Mouse (Mus musculus) midbrain, embryonic 15.5 days (tissue): ENCODE measurements around the gene Cd300e. TPM values are rescaled to one million over a fixed set of nuclear protein-coding genes. Genes with fewer than 3 reads are reported as not detected.
A peak's percentile ranks its signal among the peaks of the same experiment; 100 is the strongest.

Experiments
- ATAC-seq: fragments of 200-750 bp; cut with Nextera tagmentation; replicated peaks from 2 replicates; pipeline ENCODE4 v1.8.0; 2017; ENCODE audit warnings: moderate TSS enrichment
- H3K27ac ChIP-seq: fragments of 300-500 bp; sonication (generic); 2 replicates; pipeline ENCODE4 v1.5.1; 2015; ENCODE audit warnings: mild to moderate bottlenecking, inconsistent platforms
- H3K27me3 ChIP-seq: fragments of 300-500 bp; sonication (generic); replicated peaks from 2 replicates; pipeline ENCODE4 v1.6.1; 2015; ENCODE audit warnings: inconsistent platforms
- H3K36me3 ChIP-seq: fragments of 300-500 bp; sonication (generic); replicated peaks from 2 replicates; pipeline ENCODE4 v1.6.1; 2015; ENCODE audit warnings: inconsistent platforms
- H3K4me1 ChIP-seq: fragments of 300-500 bp; sonication (generic); 2 replicates; pipeline ENCODE4 v1.6.1; 2015; ENCODE audit warnings: inconsistent platforms
- H3K4me2 ChIP-seq: fragments of 300-500 bp; sonication (generic); 2 replicates; pipeline ENCODE4 v1.6.1; 2015; ENCODE audit warnings: inconsistent platforms, mild to moderate bottlenecking, moderate library complexity
- H3K4me3 ChIP-seq: fragments of 300-500 bp; sonication (generic); 2 replicates; pipeline ENCODE4 v1.5.1; 2015; ENCODE audit warnings: mild to moderate bottlenecking, inconsistent platforms
- H3K9ac ChIP-seq: fragments of 300-500 bp; sonication (generic); 2 replicates; pipeline ENCODE4 v1.6.1; 2015; ENCODE audit warnings: mild to moderate bottlenecking, inconsistent platforms
- H3K9me3 ChIP-seq: fragments of 300-500 bp; sonication (generic); 2 replicates; pipeline ENCODE4 v1.6.1; 2016; ENCODE audit warnings: inconsistent platforms
- WGBS: fragments of 180-500 bp; shearing (Covaris S2); methylation state at CpG from one replicate; pipeline ENCODE4 v1.1.7; 2015; ENCODE audit warnings: mixed read lengths; 5-methylcytosine and 5-hydroxymethylcytosine counted together
- polyA plus RNA-seq: library from polyadenylated mRNA; unstranded; fragments of >200 nt; fragmentation: Nextera tagmentation; extraction: Ambion mirVana; gene quantifications from 2 replicates; pipeline ENCODE4 v1.2.1, GENCODE M21; 2015

Gene Cd300e
- polyA plus RNA-seq, 1 experiment from 2014 or later = not detected

DNA sequence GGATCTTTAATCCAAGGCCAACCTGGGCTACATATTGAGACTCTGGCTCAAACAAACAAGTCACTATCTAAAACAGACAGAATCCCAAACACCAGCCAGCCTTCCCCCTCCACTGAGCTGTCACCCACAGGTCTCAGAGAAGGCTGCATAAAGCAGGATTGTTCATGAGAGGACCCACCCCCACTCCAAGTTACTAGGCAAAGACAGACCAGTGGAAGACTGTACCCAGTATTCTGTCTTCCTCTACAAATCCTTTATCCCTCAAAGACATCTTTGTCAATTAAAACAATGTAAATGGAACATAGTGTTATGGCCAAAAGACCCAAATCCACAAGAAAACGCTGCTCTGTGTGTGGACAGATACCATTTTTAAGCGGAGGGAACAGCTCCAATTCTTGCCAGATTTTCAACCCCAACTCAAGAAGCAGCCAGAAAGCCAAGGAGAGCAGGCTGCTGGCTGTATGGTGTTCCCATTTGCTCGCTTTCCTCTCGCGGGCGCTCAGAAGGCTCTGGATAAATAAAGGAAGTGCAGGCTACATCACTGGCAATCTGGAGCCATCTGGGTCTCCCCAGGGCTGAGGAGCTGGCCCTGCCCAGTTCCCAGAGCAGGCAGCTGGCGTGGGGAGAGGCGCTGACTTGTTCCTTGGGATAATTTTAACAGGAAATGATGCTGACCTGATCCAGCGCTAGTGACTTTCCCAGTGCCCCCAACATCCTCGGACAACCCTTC is 36.4 kb upstream of the Cd300e start:
- H3K9me3 ChIP-seq = no peaks in the 10 kb centered on the region
- H3K4me2 ChIP-seq = no peak overlapping the region

DNA sequence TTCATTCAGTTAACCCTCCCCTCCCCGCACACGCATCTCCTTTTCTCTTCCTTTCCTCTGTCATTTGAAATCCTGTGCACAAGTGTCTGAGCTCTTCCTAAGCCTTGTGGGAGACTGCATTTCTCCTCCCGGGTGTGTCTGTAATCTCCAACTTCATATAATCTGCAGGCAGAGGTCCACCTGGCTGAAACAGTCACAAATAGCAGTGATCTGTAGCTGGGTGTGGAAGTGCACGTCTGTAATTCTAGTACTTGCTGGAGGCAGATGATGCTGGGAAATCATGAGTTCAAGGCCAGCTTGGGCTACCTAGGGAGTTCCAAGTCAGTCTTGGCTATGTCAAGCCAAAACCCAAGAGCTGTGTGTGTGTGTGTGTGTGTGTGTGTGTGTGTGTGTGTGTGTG is 30.2 kb upstream of the Cd300e start:
- Histone ChIP-seq H3K36me3 (no peaks in the 10 kb centered on the region), H3K9me3 (no peaks in the 10 kb centered on the region), H3K27me3 (peaks cover 25% of the 10 kb centered on the region), H3K4me1 (peaks cover 11% of the 10 kb centered on the region), H3K27ac (no peak overlapping the region), H3K4me3 (no peak overlapping the region), H3K9ac (no peak overlapping the region), H3K4me2 (peak overlapping the region; percentile 61)
- 11% methylated on average over 4 of the region's 4 CpGs for WGBS
- no peak for ATAC-seq

More for the DNA sequence above, 36.4 kb upstream of the Cd300e start:
- WGBS = 63% methylated on average over 10 of the region's 10 CpGs
- Histone ChIP-seq H3K36me3 (no peaks in the 10 kb centered on the region), H3K27ac (no peak overlapping the region), H3K4me1 (no peaks in the 10 kb centered on the region), H3K27me3 (no peaks in the 10 kb centered on the region), H3K9ac (no peak overlapping the region), H3K4me3 (no peak overlapping the region)
- no peak for ATAC-seq

DNA sequence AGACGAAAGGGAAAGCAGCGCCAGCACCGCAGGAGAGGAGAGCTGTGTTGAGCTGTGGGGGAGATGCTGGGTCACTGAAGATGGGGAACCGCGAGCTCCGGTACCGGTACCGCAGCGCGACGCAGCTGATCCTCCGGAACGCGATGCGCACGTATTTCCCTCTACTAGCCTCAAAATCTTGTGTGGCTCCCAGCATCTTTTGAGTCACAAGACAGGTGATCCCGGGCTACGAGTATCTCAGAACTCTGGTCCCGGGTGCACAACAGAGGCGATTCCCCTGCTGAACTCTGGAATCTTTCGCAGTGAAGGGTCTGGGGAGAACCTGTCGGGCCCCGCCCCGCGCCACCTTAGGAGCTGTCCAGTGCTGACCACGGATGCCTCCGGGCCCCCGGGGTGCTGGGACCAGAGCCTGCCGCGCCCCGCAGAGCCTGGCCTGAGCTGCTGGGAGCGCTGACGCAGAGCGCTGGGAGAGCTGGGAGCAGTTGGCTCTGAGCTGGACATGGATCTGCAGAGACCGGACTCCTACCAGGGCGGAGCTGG is 29.5 kb upstream of the Cd300e start, which contains the start of gene Rab37:
Gene Rab37, plus strand, starts transcription at position 70 of the 540 bp plus-strand sequence.
- Histone ChIP-seq H3K9me3 (no peaks in the 10 kb centered on the region), H3K27me3 (peaks cover 25% of the 10 kb centered on the region), H3K4me3 (peak within 1 kb of the TSS; percentile 32), H3K4me2 (peak within 1 kb of the TSS; percentile 61), H3K4me1 (peaks cover 11% of the 10 kb centered on the region), H3K27ac (no peak within 1 kb of the TSS), H3K9ac (peak within 1 kb of the TSS; percentile 27; the same call in 1 of the 2 replicates), H3K36me3 (no peaks in the 10 kb centered on the region)
- ATAC-seq = no peak
- under 1% methylated on average over 36 of the region's 36 CpGs for WGBS

DNA sequence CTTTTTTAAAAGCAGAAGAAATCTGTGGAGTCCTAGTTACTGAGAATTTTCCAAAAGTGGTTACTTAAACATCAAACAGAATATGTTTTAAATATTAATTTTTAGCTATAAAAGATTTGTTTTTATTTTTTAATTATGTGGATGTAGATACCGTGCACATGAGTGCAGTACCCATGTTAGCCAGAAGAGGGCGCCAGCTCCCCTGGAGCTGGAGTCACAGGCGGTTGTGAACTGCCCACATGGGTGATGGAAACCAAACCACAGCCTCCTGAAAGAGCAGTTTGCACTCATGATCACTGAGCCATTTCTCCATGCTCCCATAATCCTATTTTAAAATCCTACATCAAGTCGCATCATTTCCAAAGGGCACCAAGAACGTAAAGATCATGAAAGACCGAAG is 27.9 kb upstream of the Cd300e start:
- Histone ChIP-seq H3K27me3 (peaks cover 25% of the 10 kb centered on the region), H3K9me3 (no peaks in the 10 kb centered on the region), H3K9ac (no peak overlapping the region), H3K27ac (no peak overlapping the region), H3K4me2 (no peak overlapping the region), H3K36me3 (no peaks in the 10 kb centered on the region), H3K4me1 (peaks cover 13% of the 10 kb centered on the region), H3K4me3 (no peak overlapping the region)
- WGBS = 61% methylated on average over 6 of the region's 6 CpGs
- ATAC-seq = no peak

DNA sequence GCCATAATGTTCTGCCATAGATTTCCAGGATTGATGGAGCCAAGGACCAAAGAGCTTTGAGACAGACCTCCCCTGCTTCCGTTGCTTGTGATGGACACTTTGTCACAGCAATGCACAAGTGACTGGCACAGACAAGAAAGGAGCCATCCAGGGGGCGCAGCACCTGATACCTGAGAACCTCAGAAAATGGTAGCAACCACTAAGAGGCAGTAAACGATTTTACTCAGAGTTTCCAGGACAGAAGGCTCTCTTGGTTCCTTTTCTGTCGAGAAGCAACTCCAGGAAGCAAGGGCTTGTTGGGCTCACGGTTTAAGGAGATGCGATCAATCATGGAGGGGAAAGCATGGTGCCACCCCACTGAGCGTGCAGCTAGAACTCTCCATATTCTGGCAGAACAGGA is 24.2 kb upstream of the Cd300e start:
- ATAC-seq = no peak

DNA sequence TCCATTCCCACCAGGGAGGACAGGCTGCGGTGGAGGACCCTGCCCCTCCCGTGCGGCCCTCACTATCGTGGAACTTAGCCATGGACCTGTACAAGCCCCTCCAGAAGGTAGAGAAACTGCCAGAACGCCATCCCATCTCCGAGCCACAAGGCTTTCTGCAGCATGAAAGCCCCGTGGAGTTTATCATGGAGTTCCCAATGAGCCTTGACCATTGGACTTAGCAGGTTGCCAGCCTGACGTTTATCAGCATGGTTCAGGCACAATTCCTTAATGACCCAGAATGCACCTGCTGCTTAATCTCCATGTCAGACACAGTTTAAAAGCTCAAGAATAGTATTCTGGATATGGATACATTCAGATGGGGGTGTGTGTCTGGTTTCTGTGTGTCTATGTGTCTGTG is 23.1 kb upstream of the Cd300e start:
- H3K4me3 ChIP-seq = no peak overlapping the region
- 41% methylated on average over 8 of the region's 8 CpGs for WGBS
- no peak overlapping the region for H3K27ac ChIP-seq
- H3K36me3 ChIP-seq = no peaks in the 10 kb centered on the region
- ATAC-seq = no peak
- H3K9me3 ChIP-seq = no peaks in the 10 kb centered on the region
- H3K4me2 ChIP-seq = no peak overlapping the region
- H3K9ac ChIP-seq = no peak overlapping the region
- 0 out of 2 replicates have a peak, but pooled peaks cover 2% of the 10 kb centered on the region for H3K27me3 ChIP-seq
- H3K4me1 ChIP-seq = peaks cover 13% of the 10 kb centered on the region

More for the DNA sequence above, 24.2 kb upstream of the Cd300e start:
- Histone ChIP-seq H3K27me3 (peaks cover 10% of the 10 kb centered on the region), H3K36me3 (no peaks in the 10 kb centered on the region), H3K9me3 (no peaks in the 10 kb centered on the region), H3K4me2 (no peak overlapping the region), H3K27ac (no peak overlapping the region), H3K4me1 (peaks cover 14% of the 10 kb centered on the region), H3K4me3 (no peak overlapping the region), H3K9ac (no peak overlapping the region)
- WGBS = 72% methylated on average over 7 of the region's 7 CpGs

DNA sequence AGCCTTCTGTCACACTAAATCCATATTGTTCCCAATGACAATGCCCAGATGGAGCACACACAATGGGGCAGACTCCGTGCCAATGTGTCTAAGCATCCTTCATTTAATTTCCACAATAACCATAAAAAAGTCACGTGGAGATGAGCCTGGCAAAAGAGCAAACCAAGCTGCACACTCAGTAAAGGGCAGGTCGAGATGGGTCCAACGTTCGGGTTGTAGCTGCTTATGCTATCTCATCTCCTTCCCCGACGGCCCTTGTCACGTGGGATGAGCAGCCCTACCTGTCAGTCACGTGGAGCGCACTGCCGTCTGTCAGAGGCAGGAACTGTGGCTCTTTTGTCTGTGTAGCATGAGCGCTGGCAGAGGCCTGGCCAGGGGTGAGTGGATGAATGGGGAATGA is 22.6 kb upstream of the Cd300e start:
- no peak for ATAC-seq
- no peak overlapping the region for H3K4me3 ChIP-seq
- no peak overlapping the region for H3K9ac ChIP-seq
- WGBS = 21% methylated on average over 12 of the region's 12 CpGs
- no peaks in the 10 kb centered on the region for H3K9me3 ChIP-seq
- H3K27me3 ChIP-seq = 0 out of 2 replicates have a peak, but pooled peaks cover 2% of the 10 kb centered on the region
- H3K4me2 ChIP-seq = no peak overlapping the region
- no peaks in the 10 kb centered on the region for H3K36me3 ChIP-seq
- H3K27ac ChIP-seq = no peak overlapping the region
- peaks cover 13% of the 10 kb centered on the region for H3K4me1 ChIP-seq

DNA sequence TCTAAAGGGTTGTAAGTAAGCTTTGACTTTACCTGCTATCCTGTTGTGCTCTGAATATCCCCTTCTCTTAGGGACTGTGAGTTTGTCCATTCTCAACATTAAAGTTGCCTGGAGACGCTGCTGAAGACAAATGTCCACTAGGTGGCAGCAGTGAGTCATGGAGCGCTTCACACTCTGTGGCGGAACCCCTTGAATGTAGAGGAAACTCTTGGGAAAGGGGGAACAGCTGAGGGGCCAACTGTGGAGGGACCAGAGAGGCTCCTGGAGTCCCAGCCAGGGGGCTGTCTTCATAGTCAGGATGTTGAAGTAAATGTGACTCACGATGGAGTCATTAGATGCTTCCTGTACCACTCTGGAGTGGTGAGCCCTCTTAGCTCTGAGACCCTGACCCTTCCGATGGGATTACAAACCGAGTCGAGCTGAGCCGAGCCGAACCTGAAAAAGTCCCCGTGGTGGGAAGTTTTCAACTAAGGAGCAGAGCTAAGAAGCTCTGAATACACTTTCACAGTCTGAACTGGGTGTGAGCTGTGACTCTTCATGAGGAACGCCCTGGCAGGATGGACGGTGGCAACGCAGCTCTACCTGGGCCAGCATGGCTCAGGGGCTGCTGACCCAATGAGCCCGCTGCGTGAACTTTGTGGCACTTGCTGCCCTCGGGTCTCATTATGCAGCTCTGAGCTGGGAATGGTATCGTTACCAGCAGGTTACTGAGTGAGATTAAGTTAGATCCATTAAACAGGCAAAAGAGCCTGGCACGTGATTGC is 21.6 kb upstream of the Cd300e start:
- ATAC-seq = peak; percentile 45; the same call in 1 of the 2 replicates
- Histone ChIP-seq H3K4me3 (no peak overlapping the region), H3K27ac (no peak overlapping the region), H3K4me1 (peaks cover 13% of the 10 kb centered on the region), H3K9me3 (no peaks in the 10 kb centered on the region), H3K27me3 (0 out of 2 replicates have a peak, but pooled peaks cover 2% of the 10 kb centered on the region), H3K36me3 (no peaks in the 10 kb centered on the region), H3K4me2 (no peak overlapping the region), H3K9ac (no peak overlapping the region)
- 38% methylated on average over 18 of the region's 18 CpGs for WGBS

DNA sequence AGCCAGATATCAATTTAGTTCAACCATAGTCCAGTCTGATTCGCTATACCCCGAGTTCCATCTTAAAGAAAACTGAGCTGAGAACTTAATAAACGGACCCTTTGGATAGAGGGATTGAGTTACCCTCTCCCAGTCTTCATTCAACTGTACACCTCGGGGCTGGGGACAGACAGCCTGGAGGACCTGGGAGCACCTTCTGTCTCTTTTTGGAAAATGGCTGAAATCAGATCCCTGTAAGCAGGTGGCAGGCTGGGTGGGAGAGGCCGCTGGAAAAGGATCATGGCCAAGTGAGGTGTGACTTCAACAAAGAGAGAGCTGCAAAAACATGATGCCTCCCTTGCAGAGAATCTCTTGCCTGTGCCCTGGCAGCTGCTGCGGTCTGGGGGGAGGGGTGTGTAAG is 20.2 kb upstream of the Cd300e start:
- Histone ChIP-seq H3K36me3 (no peaks in the 10 kb centered on the region), H3K27me3 (0 out of 2 replicates have a peak, but pooled peaks cover 2% of the 10 kb centered on the region), H3K27ac (no peak overlapping the region), H3K9ac (no peak overlapping the region), H3K9me3 (no peaks in the 10 kb centered on the region), H3K4me2 (no peak overlapping the region), H3K4me1 (peaks cover 13% of the 10 kb centered on the region), H3K4me3 (no peak overlapping the region)
- 77% methylated on average over 6 of the region's 6 CpGs for WGBS
- ATAC-seq = no peak

DNA sequence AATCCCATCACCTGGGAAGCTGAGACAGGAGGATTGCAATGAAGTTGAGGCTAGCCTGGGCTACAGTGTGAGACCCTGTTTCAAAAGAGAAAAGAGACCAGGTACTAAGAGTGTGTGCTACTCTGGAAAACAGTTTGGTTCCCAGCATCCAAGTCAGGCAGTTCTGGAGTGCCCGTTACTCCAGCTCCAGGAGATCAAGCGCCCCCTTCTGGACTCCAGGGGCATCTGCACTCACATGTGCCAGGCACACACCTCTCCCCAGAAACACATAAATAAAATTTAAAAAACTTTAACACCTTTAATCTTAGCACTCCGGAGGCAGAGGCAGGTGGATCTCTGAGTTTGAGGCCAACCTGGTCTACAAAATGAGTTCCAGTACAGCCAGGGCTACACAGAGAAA is 19.4 kb upstream of the Cd300e start:
- Histone ChIP-seq H3K9me3 (no peaks in the 10 kb centered on the region), H3K4me3 (no peak overlapping the region), H3K27me3 (0 out of 2 replicates have a peak, but pooled peaks cover 6% of the 10 kb centered on the region), H3K4me2 (no peak overlapping the region), H3K36me3 (no peaks in the 10 kb centered on the region), H3K27ac (no peak overlapping the region), H3K9ac (no peak overlapping the region), H3K4me1 (peaks cover 13% of the 10 kb centered on the region)
- ATAC-seq = no peak
- 69% methylated on average over 3 of the region's 3 CpGs for WGBS

DNA sequence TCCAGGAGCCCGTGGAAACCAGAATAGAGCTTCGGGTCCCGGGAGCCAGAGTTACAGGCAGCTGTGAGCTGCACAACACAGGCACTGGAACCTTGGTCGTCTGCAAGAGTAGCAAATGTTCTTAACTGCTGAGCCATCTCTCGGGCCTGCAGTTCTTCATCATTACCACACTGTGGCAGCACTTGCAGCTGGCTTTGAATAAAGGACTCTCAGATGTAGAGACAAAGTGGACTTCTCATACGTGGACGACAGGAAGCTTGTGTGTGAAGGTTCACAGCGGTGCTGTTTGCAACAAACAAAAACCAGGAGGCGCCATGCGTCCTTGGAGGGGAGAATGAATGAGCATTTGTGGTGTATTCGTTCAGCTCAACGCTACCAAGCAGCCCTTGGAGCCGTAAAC is 18.9 kb upstream of the Cd300e start:
- Histone ChIP-seq H3K36me3 (no peaks in the 10 kb centered on the region), H3K9me3 (no peaks in the 10 kb centered on the region), H3K4me3 (no peak overlapping the region), H3K27ac (no peak overlapping the region), H3K27me3 (0 out of 2 replicates have a peak, but pooled peaks cover 6% of the 10 kb centered on the region), H3K4me2 (no peak overlapping the region), H3K9ac (no peak overlapping the region), H3K4me1 (peaks cover 13% of the 10 kb centered on the region)
- WGBS = 36% methylated on average over 13 of the region's 13 CpGs
- no peak for ATAC-seq

DNA sequence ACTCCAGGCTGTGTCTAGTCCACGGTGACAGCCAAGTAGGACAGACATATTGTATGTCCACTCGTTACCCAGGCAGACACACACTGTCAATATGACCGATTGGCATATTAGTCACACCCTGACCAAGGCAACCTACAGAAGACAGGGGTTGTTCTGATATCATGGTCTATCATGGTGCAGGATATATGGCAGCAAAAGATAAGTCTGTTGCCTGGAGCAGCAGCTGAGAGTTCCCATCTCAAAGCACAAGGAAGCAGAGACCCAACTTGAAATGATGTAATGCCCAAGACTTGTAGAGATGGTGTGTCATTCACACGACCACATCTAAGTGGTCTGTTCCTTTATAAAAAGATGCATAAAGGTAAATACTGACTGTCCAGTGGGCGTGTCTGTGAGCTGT is 16.7 kb upstream of the Cd300e start:
- no peak overlapping the region for H3K9ac ChIP-seq
- H3K27me3 ChIP-seq = 0 out of 2 replicates have a peak, but pooled peaks cover 4% of the 10 kb centered on the region
- H3K4me2 ChIP-seq = no peak overlapping the region
- H3K4me3 ChIP-seq = no peak overlapping the region
- ATAC-seq = no peak
- H3K36me3 ChIP-seq = no peaks in the 10 kb centered on the region
- H3K27ac ChIP-seq = no peak overlapping the region
- peaks cover 3% of the 10 kb centered on the region for H3K4me1 ChIP-seq
- 85% methylated on average over 5 of the region's 5 CpGs for WGBS
- H3K9me3 ChIP-seq = no peaks in the 10 kb centered on the region
